Mouse (Mus musculus) lung, adult 2 months (tissue): Measurements from ENCODE around the gene Ppp3ca.

Experiments
- CTCF ChIP-seq: fragments of 200-500 bp; IDR thresholded peaks from 2 replicates; pipeline ENCODE4 v1.5.1; 2011; ENCODE audit warnings: mild to moderate bottlenecking, low read length, control low read depth; ENCODE audit not compliant: insufficient read depth
- POLR2A ChIP-seq: fragments of 200-500 bp; IDR thresholded peaks from 2 replicates; pipeline ENCODE4 v1.6.1; 2011; ENCODE audit warnings: low read depth, mild to moderate bottlenecking, control low read depth, low read length, borderline replicate concordance; ENCODE audit errors: extremely low read depth

- TF ChIP-seq CTCF (no peak), POLR2A (no peak)
These were observed 183.7 kb downstream of the Ppp3ca start for GRCm38 (mm10) chr3:136853596-136853995.
